Mouse (Mus musculus) adrenal gland (tissue): ENCODE results near the gene Ap1b1.

ENCODE experiments used
- intact Hi-C: fragments of 180-260 bp; cut with DNase I; formaldehyde crosslinking; loops from one replicate; pipeline ENCODE4 v1.15.1; 2025

The Ap1b1 gene

GRCm38 (mm10) chr11:5032706-5033105 is 46.1 kb downstream of the Ap1b1 start:
- intact Hi-C loops = no loop called here

GRCm38 (mm10) chr11:5033136-5033535 is 46.5 kb downstream of the Ap1b1 start:
- intact Hi-C loops = no loop called here

GRCm38 (mm10) chr11:5035421-5035820 is 48.8 kb downstream of the Ap1b1 start:
- intact Hi-C loops = no loop called here

GRCm38 (mm10) chr11:5037146-5037854 is 50.7 kb downstream of the Ap1b1 start:
- intact Hi-C loops = no loop called here

GRCm38 (mm10) chr11:5040585-5040984 is 54.0 kb downstream of the Ap1b1 start:
- intact Hi-C loops = no loop called here

GRCm38 (mm10) chr11:5041144-5041780 is 54.6 kb downstream of the Ap1b1 start:
- intact Hi-C loops = no loop called here

GRCm38 (mm10) chr11:5042645-5043381 is 56.2 kb downstream of the Ap1b1 start:
- intact Hi-C loops = no loop called here

- intact Hi-C loops = no loop called here
Observed at GRCm38 (mm10) chr11:5046321-5046926, 59.8 kb downstream of the Ap1b1 start.

- intact Hi-C loops = no loop called here
Observed at GRCm38 (mm10) chr11:5051629-5052028, 65.0 kb downstream of the Ap1b1 start.

GRCm38 (mm10) chr11:5052200-5052854 is 65.7 kb downstream of the Ap1b1 start:
- intact Hi-C loops = no loop called here

GRCm38 (mm10) chr11:5054151-5054550 is 67.5 kb downstream of the Ap1b1 start:
- intact Hi-C loops = no loop called here

GRCm38 (mm10) chr11:5054874-5055273 is 68.2 kb downstream of the Ap1b1 start:
- intact Hi-C loops = no loop called here

- intact Hi-C loops = no loop called here
Observed at GRCm38 (mm10) chr11:5055945-5056938, 69.6 kb downstream of the Ap1b1 start.

GRCm38 (mm10) chr11:5057064-5057463 is 70.4 kb downstream of the Ap1b1 start:
- intact Hi-C loops = no loop called here

GRCm38 (mm10) chr11:5057541-5057855 is 70.9 kb downstream of the Ap1b1 start:
- intact Hi-C loops = no loop called here

- intact Hi-C loops = no loop called here
Observed at GRCm38 (mm10) chr11:5057856-5058641, 71.4 kb downstream of the Ap1b1 start, which contains the start of gene Rasl10a. Gene Rasl10a (plus strand): TSS chr11:5058128.

- intact Hi-C loops = no loop called here
Observed at GRCm38 (mm10) chr11:5058783-5059182, 72.2 kb downstream of the Ap1b1 start.

GRCm38 (mm10) chr11:5059230-5059629 is 72.6 kb downstream of the Ap1b1 start:
- intact Hi-C loops = no loop called here

GRCm38 (mm10) chr11:5059704-5060156 is 73.1 kb downstream of the Ap1b1 start:
- intact Hi-C loops = no loop called here
